Mouse (Mus musculus): Measurements from ENCODE around the gene Sema3f.

Sema3f gene

DNA sequence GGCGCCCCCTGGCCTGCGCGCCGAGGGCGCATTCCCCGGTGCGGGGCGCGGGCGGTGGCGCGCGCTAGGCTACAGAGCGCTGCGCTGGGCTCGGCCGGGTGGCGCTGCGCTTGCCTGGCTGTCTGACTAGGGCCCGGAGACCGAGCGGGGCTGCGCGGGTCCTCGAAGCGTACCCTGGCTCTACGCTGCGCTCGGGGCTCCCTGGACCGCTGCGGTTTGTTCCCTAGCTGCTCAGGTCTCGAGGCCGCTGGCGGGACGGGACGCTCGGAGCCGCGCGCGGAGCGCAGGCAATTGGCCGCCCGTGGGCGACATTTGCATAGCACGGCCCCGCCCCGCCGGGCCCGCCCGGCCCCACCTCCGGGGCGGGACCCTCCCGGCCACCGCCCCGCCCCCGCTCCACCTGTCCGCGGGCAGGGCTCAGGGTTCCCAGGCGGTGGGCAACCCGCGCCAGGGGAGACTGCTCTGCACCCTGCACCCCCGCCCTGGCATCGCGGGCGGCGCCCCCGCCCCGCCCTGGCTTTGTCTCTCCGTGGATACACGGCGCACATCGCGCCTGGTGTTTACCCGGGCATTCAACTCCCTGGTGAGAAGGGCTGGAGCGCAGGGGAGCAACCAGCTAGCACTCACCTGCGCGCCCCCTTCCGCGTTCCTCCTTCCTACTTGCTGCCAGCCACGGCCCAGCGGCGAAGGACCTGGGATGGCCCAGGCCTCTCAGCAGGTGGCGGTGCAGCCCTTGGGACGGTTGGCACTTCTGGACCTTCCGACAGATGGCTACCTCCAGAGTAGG lies at the start of gene Sema3f:
Gene Sema3f, minus strand, starts transcription at position 779 of the 787 bp plus-strand sequence.
- no peak for DNase-seq (ENCODE audit: extremely low read depth, low read depth)

DNA sequence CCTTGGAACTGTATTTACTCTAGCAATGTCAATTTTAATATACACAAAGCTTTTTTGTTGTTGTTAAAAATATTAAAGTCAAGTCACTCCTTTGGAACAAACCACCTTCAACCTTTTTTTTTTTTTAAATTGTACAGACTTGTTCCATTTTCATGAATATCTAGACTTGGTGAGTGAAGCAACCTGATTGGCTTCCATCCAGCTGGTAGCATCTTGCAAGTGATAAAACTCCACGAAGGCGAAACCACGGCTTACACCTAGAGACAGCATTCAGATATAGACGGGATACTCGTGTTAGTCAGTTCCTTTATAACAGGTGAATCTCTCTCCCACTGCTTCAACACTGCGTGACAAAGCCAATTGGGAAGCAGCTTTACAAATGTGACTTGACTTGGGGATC lies 49.3 kb upstream of the Sema3f start:
- no peak for DNase-seq (ENCODE audit: extremely low read depth, low read depth)

DNA sequence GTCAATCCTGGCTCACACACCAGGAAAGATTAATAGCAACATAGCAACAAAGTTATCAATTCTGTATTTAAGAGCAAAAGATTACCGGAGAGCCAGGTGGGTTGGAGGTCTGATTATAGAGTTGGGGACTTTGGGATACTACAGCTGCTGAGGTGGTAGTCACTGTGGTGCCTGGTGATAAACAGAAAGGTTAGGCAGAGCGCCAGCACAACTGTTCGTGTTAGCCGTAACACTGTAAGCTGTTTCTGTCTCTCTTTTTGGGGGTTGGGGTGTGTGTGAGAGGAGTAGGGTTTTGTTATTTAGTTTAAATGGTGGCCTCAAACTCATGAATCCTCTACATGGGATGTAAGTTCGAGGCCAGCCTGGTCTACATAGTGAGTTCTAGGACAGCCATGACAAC lies 40.1 kb upstream of the Sema3f start:
- no peak for DNase-seq (ENCODE audit: extremely low read depth, low read depth)

DNA sequence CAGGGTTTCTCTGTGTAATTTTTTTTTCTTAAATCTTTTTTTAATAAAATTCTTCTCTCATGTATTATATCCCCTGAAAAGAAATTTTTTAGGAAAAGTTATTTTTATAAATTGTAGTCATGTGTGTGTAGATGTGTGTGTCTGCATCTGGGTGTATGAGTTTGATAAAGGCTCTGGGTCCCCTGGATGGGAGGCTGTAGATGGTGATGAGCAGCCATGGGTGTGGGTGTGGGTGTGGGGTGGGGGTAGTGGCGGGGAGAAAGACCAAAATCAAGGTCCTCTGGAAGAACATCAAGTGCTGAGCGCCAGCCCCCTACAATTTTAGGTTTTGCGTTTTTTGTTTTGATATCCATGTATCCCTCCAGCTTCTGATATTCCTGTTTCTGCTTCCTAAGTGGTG lies 37.8 kb upstream of the Sema3f start:
- DNase-seq (ENCODE audit: extremely low read depth, low read depth): no peak

DNA sequence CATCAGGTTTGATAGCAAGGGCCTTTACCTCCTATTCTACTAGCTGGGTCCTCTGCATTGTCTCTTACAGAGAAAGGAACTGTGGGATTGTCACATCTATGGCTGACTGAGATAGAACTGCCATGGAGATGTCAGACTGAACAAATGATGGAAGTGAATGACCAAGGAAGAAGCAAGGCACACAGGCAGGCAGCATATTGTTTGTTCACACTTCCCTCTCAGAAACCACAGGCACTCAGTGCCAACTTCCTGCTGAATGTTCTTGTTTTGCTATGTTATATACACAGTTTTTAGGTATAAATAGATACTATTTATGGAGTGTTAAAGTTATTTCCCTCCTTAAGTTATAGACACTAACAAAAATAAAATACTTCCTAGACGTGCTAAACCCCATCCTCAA lies 37.0 kb upstream of the Sema3f start:
- DNase-seq (ENCODE audit: extremely low read depth, low read depth): no peak

DNA sequence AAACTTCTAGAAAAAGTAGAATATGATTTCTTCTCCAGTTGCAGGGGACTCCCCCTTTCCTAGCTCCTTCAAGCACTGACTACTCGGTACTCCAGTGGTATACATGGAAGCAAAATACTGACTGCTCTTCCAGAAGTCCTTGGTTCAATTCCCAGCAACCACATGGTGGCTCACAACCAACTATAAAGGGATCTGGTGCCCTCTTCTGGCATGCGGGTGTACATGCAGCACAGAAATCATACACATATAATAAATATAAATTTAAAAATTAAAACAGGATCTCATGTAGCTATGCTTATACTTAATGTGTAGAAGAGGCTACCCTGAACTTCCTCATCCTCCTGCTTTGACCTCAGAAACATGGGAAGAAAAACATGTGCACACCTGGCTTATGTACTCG lies 36.4 kb upstream of the Sema3f start:
- DNase-seq (ENCODE audit: extremely low read depth, low read depth): no peak

DNA sequence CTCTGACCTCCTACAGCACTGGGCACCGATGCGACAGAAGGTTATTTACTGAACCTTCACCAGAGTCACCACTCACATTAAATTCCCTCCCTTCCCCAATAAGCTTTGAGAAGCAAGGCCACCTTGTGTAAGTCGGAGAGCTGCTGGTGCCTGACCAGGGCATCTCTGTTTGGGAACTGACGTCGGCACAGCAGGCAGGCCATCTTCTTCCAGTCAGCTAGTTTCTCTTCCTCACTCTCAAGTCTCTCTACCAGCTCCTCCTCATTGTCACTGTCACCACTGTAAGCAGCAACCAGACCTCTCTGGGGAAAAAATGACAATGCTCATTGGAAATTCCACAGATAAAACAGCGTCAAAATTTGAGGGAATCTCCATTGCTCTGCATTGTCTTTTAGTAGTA lies 33.8 kb upstream of the Sema3f start:
- no peak for DNase-seq (ENCODE audit: extremely low read depth, low read depth)

DNA sequence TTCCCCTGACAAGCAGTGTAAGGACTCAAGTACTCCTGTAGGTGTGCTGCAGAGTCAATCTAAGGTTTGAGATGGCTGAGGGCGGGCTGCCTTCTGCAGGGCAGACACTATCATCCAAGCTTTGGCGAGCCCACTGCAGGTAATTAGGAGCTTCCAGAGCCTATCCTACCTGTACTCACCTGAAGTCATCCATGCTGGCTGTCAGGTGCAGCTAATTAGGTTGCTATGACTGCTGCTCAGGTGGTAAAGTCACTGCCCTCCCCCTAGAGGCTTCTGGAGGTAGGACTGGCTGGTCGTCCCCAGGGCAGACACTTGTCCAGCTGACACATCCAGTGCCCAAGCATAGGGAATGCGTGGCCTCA lies 28.5 kb upstream of the Sema3f start:
- no peak for DNase-seq (ENCODE audit: extremely low read depth, low read depth)

DNA sequence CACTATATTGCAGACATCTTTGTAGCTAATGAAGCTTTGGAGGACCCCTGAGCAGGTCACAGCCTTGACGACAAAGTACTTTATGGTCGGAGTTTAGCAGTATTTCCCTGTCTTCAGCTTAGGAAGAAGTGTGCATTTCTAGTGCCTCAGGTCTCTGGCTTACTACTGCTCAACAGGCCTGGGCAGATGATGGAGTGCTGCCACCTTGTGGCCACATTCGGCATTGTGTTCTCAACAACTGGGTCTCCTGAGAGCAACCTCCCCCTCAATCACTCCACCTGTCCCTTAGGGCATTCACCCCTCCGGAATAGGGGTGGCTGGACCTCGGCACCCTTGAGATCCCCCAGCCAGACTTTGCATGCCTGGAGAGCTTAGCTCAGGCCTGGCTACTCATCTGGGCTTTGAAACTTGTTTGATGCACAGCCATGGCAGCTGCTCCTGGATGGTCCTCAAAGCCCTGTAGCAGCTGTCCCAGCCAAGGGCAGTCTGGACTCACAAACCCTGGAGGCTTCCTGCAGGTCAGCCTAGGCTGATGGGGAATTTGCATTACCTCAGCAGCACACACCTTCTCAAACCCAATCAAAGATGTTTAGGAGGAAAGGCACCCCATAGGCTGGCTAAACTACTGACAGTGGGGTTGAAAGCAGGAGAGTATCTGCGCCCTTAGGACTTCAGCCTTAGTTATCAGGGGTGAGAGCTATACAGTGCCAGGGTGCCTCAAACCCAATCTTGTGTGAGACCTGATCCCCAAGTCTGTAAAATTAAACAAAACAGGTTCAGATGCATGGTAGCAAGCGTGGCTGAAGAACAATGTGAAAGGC lies 28.0 kb upstream of the Sema3f start:
- DNase-seq (ENCODE audit: extremely low read depth, low read depth): peak; percentile 64

DNA sequence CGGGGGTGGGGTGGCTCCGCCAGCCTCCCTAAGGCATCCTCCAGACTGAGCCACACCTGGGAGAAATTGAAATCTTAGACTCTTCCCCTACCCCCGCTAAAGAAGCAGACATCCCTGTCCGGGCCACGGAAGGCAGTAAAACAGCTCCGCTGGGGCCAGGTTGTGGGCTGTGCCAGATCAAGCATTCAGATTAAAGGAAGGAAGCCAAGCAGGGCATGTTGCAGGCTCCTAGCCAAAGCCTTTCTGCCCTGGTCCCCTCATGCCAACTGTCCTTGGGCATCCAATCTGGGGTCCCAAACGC lies 25.9 kb upstream of the Sema3f start:
- DNase-seq (ENCODE audit: extremely low read depth, low read depth): no peak

DNA sequence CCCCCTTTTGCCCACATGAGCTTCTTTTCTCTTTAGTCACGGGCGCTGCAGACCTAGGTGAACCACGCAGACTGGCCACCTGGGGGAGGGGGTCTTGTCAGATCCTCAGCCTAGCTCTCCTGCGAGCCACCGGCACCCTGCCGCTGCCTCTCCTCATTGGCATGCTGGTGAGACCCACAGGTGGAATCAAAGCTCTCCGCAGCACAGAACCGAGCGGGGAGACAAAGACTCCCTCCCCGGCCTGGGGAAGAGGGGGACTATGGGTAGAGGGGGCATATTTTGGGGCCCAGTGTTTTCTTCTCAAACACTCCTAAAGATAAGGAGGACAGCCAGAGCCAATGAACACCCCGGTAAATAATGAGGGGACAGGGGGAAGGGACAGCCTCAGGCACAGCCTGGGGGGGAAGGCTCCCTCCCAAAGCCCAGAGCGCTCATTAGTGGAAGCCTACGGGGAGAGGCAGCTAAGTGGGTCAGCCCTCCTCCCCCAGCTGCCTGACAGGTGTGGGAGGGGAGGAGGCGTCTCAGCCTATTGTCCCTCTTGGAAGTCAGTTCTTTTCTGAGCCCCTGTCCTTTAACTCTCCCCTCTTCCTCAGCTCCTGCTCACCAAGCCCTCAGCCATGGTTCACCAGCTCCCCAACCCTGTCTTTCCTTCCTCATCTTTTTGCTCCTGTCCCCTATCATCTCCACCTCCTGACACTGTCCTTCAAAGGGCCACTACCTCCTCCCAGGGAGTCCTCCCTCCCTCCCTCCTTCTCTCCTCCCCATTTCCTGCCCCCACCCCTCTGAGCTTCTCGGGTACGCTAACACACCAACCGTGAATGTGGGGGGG lies 25.3 kb upstream of the Sema3f start:
- no peak for DNase-seq (ENCODE audit: extremely low read depth, low read depth)

DNA sequence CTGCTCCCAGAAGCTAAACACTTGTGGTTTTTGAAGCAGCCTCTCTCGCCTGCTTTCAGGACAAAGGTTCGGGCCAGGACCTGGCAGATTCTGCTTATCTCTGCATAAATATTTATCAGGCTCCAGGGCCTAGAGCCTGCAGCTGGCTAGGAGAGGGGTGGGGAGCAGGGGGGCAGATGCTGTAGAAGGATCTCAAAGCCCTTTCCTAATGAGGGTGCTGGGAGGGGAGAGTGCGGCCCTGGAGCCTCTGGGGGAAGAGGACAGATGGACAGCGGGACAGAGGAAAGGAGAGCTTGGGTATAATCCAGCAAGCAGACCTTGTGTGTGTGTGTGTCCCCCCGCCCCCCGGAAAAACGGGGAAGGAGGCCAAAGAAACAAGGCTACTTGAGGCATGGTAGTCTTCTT lies 24.3 kb upstream of the Sema3f start:
- no peak for DNase-seq (ENCODE audit: extremely low read depth, low read depth)

DNA sequence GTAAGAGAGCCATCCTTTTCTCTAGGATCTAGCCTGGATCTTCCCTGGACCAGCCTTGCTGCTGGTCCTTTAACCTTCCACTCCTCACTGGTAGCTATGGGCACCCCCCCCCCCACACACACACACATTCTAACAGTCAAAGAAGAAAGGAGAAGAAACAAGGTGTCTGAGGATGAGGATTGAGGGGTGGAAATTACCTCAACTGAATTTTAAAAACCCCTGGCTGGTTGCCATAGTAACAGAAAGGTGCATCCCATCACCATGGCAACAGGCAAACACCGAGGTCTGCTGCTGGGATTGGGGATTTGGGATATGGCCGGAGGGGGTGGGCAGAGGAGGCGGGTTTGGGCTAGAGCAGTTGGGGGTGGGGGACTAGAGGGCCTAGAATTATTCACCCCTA lies 19.4 kb upstream of the Sema3f start:
- DNase-seq (ENCODE audit: extremely low read depth, low read depth): no peak

DNA sequence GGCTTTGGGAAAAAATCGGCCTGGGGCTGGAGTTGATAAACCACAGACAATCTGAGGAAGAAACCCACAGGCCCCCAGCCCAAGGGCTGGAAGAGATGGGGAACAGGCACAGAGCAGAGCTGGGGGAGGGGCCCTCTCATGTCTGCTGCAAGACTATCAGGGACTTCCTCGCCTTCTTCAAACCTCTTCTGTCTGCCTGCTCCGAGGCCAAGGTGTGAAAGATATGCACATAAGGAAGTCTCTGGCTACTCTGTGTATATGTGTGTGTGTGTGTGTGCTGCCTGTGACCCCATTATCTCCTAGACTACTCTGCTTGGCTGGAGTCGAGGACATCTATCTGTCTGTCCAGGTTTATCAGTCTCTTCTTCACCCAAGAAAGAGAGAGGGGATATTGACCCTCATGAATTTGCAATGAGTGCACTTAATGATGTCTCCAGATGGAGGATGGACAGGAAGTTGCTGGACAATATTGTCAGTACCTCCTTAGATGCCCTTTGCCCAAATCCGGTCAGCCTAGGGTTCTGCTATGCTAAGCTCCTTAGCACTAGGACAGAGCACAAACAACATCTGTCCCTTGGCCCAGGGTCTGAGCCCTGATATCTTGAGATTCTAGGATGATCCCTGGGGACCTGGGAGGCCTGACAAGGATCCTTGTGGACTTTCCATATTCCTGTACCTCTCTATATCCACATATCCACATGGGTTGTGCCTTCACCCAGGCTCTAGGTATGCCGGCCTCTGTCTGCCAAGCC lies 18.8 kb upstream of the Sema3f start:
- peak; percentile 47 for DNase-seq (ENCODE audit: extremely low read depth, low read depth)

DNA sequence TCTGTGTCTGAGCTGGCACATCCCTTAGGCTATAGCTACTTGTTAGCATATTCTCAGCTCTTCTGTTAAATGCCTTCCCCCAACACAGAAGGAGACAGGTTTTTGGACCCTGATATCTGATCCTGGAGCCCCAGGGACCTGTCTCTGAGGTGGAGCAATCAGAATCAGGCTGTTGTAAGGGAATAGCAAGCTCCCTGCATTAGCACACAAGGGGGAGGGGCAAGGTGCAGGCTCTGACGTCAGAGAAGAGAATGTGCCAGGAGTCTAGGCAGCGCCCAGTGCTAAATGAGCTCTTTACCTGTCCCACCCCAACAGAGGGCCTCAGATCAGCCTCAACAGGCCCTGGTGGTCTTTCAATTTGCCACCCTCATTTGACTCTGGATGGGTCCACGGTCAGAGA lies 16.8 kb upstream of the Sema3f start:
- DNase-seq (ENCODE audit: extremely low read depth, low read depth): no peak

DNA sequence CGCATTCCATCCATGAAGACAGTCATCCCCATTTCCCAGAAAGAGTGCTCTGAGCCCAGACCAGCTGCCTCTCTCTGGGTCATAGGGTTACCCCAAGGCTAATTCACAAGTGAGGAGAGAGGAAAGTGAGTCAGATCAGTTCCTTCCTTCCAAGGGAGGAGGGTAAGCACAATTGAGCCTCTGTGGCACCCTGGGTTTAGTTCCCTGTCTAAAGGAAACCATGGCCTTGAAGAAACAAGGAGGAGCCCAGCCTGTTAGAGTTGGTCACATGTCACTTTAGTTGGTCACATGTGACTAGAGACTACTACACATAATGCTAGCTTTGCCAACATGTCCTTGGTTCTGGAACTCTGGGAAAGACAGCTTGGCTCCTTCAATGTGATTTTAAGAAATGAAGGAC lies 14.5 kb upstream of the Sema3f start:
- no peak for DNase-seq (ENCODE audit: extremely low read depth, low read depth)

DNA sequence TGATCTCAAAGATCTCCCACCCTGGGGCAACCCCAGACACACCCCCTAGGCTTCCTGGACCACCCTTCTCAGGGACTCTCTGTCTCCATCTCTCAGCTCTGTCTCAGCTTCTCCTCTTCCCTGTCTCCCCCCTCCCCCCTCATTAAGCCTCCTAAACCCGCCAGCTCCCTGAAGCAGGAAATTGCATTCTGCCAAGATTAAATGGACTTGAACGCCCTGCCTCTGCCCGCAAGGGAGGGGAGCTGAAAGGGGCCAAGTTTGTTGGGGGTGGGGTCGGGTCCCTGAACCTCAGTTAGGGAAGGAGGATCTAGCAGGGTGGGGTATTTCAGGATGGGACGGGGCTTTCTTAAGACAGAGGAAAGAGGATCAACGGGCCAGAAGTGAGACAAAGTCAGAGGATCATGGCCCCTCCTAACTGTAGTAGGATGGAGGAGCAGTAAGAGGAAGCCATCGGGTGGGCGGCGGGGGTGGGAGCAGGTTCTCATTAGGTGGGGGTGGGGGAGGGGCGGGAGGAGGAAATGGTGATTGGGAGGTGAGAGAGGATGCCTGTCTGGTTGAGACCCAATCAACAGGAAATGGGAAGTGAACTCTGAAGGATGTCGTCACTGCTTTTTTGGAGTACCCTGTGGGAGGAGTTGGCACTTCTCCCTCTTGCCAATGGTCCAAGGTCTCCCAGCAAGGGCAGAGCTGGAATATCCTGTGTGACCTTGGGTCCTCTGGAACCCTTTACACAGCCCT lies 13.7 kb upstream of the Sema3f start:
- peak; percentile 51 for DNase-seq (ENCODE audit: extremely low read depth, low read depth)

DNA sequence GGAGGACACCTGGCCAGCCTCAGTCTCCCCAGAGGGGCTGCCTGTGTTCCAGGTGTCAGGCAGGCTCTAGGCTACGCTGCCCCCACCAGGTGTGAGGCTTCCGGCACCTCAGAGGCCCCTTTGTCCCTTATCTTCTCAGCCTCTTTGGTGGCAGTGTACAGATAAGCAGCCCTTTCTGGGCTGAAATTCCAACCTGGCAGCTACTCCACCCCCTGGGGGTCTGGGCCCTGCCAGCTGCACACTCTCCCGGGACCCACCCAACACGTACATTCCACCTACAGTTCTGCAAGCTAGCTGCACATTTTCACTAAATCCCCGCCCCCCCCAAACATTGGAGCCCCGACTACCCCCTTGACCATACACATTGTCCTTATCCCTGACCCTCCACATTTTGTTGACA lies 13.0 kb upstream of the Sema3f start:
- DNase-seq (ENCODE audit: extremely low read depth, low read depth): no peak

DNA sequence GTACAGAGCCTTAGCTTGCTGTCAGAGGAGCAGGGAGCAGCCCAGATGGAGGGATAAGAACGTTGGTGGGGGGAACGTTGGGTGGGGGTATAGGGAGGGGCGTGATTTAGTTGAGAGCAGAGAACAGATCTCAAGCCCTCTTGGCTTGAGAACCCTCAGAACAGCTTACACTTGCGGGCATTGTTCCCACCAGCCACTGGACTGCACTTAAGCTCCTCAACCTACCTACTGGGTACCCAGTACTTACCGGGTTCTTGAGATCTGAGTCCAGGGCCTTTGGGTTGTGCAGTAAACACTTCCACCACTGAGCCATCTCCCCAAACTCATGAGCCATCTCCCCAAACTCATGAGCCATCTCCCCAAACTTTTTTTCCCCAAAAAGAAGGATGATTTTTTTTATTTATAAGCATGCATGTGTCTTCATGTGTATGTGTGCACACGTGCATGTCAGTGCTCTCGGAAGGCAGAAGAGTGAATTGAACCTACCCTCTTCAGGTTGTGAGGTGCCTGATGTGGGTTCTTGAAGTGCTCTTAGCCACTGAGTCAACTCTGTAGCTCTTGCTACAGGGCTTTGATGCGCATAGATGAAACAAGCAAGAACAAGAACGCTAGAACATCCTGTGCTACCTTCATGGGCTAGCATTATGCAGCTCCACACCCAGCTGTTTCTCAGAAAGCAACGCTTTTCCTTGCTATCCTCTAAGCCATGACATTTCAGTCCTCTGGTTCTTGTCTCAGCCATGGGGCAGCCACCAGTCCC lies 8.7 kb upstream of the Sema3f start:
- no peak for DNase-seq (ENCODE audit: extremely low read depth, low read depth)

DNA sequence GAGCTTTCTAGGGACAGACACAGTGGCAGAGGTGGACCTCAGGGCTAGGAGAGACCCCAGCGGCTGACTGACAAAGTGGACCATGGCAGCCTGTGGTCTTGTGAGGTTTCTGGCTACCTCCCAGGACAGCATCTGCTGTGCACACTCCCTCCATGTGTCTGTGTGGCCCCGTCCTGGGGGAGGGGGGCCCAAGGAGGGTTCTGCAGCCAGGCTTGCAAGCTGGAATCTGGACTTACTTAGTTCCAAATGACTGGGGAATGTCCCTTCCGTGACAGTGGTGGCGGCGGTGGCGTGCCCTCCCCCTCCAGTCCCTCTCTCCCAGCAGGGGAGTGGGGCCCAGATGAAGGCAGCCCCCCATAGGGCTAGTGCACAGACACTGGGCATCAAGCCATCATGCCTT lies 6.7 kb upstream of the Sema3f start:
- no peak for DNase-seq (ENCODE audit: extremely low read depth, low read depth)

All from MEL-GATA-1-ER (cell line).